Mouse (Mus musculus): ENCODE measurements around the gene Crip3. TPM values are rescaled to one million over a fixed set of nuclear protein-coding genes. Genes with fewer than 3 reads are reported as not detected.

The Crip3 gene
- 1 to 10 TPM; 4.7 to 4.8 TPM for total RNA-seq (2021)
- long read RNA-seq, partial matches to known transcripts, result 0 of 1 reads
- long read RNA-seq, other reads (novel, unspliced or antisense), result 1 of 1 reads

DNA sequence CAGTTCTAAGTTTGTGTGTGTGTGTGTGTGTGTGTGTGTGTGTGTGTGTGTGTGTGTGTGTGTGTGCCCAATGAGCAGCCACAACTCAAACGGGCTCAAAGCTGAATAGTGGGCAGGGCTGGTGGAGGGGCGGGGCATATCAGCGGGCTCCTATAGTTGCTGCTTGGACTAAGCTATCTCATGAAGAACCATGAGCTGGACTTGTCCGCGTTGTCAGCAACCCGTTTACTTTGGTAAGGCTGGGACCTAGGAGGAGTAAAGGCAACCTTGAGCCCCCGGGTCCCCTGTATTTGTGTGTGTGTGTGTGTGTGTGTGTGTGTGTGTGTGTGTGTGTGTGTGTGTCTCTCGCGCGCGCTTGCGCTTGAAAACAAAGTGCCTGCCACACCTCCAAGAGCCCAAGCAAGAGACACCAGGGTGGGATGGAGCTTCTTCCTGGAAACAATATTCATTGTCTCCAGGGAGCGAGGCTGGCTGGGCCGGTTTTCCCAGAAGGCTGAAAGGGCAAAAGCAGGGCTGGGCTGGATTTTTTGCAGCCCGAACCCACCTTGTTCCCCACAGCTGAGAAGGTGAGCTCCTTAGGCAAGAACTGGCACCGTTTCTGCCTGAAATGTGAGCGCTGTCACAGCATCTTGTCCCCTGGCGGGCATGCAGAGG is at the start of gene Crip3:
TSS of gene Crip3 (plus strand) at position 166 of the 654 bp plus-strand sequence.
- DNase-seq (ENCODE audit: low spot score in 2 of 2), result no peak

GRCm38 (mm10) chr17:46383294-46384060 is 45.2 kb upstream of the Crip3 start, which contains the start of gene Zfp318:
Gene Zfp318 (plus strand): TSS chr17:46383731.
- DNase-seq (ENCODE audit: low spot score in 2 of 2), result peak; percentile 96 to 98

DNA sequence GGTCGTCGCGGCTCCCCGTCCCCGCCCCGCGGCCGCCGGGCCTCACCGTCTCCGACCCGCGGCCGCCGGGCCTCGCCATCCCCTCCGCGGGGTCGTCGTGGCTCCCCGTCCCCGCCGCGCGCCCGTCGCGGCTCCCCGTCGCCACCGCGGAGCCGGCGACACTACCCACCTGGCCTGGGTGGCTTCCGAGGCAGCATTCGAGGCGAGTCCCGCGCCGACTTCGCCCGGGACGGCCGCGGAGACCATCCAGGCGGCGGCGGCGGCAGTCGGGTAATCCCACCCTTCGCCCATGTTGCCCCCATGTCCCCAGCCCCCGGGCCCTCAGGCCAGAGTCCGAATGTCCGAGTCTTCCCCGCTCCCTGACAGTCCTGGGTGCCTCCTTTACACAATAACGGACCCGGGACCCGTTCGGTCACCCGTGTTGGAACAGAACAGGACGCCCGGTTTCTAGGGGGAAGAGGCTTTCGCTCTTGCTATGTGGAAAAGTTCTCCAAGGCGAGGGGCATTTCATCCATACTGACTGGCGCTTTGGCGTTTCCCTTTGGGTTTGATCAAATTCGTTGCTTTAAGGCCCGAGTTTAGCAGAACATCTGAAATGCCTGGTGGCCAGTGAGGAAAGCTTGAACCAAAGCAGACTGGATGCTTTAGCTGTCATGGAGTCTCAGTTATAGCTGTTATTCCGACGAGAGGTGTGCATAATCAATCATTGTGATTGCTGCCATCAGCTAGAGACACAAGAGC is 44.5 kb upstream of the Crip3 start:
- DNase-seq (ENCODE audit: low spot score in 2 of 2), result peak in 1 of 2 experiments; percentile 29

GRCm38 (mm10) chr17:46388200-46388599 is 40.5 kb upstream of the Crip3 start:
- DNase-seq (ENCODE audit: low spot score in 2 of 2), result no peak

DNA sequence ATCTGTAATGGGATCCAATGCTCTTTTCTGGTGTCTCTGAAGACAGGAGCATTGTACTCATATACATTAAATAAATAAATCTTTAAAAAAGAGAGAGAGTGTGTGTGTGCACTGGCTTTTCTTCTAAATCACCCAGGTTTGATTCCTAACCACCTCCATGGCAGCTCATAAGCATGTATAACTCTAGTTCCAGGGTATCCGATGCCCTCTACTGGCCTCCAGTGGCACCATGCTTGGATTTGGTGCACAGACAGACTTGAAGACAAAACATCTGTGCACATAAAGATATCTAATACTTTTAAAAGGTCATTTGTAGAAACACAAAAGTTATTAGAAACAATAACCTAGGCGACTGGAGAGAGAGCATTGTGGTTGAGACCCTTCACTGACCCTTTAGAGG is 35.7 kb upstream of the Crip3 start:
- DNase-seq (ENCODE audit: low spot score in 2 of 2), result peak in 1 of 2 experiments; percentile 54

DNA sequence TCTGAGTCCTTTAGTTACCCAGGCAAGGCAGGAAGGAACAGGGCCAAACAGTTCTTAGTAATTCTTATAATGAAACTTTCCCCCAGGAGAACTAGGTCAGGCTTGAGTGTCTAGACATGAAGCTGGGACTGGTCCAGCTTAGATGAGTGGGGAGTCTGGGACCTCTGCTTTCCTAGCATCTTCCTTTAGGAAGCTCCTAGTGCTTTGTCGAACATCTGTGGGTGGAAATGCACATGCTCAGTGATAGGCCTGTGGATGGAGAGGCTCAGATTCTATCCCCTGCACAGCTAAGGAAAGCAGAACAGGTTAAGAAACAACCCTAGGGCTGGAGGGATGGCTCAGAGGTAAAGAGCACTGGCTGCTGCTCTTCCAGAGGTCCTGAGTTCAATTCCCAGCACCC is 34.1 kb upstream of the Crip3 start:
- no peak for DNase-seq (ENCODE audit: low spot score in 2 of 2)

DNA sequence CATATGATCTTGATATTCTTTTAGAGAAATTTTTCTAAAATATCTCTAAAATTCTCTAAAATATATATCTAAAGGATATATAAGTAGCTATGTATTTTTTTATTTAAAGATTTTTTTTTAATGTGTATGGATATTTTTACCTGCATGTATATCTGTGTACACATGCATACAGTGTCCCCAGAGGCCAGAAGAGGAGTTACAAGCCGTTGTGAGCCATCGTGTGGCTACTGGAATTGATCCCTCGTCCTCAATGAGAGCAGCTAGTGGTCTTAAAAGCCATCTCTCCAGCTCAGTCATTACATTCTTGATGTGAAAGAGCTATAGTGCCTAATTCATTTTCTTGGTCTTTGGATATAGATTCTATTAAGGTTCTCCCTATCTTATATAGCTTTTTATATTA is 20.2 kb upstream of the Crip3 start:
- DNase-seq (ENCODE audit: low spot score in 2 of 2), result no peak

GRCm38 (mm10) chr17:46418628-46419027 is 10.1 kb upstream of the Crip3 start:
- no peak for DNase-seq (ENCODE audit: low spot score in 2 of 2)

DNA sequence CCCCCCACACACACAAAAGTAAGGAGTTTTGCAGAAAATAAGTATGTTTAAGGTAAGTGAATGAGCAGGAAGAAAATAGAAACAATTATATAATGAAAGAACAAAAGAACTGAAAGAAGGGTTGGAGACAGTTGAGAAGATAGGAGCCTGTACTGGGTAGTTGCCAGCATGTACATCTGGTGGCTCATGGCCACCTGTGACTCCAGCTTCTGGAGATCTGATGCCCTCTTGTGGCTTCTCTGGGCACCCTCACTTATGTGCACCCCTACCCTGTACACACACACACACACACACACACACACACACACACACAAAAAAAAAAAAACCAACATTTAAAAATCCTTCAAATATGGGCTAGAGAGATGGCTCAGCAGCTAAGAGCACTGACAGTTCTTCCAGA is 9.0 kb upstream of the Crip3 start:
- no peak for DNase-seq (ENCODE audit: low spot score in 2 of 2)

GRCm38 (mm10) chr17:46426496-46426895 is 2.2 kb upstream of the Crip3 start:
- no peak for DNase-seq (ENCODE audit: low spot score in 2 of 2)

DNA sequence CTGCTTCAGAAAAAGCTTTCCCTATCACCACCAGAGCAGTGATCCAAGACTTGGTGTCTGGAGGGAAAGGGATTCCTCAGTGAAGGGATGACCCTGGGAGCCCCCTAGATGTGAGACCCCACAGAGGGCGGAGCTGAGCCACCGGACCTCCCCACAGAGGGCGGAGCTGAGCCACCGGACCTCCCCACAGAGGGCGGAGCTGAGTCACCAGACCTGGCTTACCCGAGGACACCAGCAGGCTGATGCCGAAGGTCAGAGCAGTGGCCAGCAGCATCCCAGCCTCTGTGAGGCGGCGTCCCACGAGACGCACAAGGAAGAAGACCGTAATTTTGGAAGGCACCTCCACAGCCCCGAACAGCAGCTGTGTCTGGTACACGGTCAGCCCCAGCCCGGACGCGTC is 4.9 kb downstream of the Crip3 start:
- no peak for DNase-seq (ENCODE audit: low spot score in 2 of 2)

- no peak for DNase-seq (ENCODE audit: low spot score in 2 of 2)
Observed at GRCm38 (mm10) chr17:46436672-46437366, 8.1 kb downstream of the Crip3 start.

DNA sequence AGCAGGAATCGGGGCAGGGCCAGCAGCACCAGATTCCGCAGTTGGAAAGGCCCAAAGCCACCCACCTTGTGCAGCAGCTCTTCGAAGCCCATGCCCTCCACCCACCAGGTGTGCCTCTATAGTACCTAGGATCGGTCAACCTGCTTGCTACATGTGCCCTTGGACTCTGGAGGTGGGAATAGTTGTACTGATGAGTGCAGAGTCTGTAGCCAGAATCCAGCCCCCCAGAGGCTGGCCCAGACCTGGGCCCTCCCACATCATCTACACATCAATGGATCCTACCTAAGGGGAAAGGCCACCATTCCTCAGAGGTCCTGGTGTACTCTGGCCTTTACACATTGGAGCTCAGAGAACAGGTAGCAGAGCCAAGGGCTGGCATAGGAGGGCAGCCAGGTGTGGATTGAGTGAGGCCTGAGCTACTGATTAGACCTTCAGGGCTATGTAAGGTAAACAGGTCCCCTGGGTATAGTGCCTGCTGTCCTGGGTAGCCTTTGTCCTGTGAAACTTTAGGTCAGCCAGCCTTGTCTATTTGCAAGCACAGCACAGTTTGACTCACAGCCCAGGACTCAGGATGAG is 9.7 kb downstream of the Crip3 start, which contains the start of gene Slc22a7:
TSS of gene Slc22a7 (minus strand) at position 160 of the 576 bp plus-strand sequence.
- no peak for DNase-seq (ENCODE audit: low spot score in 2 of 2)

DNA sequence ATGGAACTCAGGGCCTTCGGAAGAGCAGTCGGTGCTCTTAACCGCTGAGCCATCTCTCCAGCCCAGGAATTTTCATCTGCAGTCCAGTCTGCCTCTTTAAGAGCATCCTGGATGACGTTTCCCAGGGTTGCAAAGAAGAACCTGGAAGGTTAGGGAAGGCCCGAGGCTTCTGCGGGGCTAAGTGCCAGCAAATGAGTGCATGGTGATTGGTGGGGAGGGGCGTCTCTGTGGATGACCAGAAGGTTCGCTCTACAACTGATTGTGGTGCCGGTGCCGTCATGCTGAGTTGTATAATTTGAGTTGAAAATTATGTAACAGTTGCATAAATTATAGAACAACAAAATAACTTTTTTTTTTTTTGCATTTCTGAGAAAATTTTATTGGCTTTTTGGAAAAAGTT is 10.4 kb downstream of the Crip3 start:
- DNase-seq (ENCODE audit: low spot score in 2 of 2), result no peak

GRCm38 (mm10) chr17:46444839-46445579 is 16.3 kb downstream of the Crip3 start:
- no peak for DNase-seq (ENCODE audit: low spot score in 2 of 2)

GRCm38 (mm10) chr17:46446264-46446663 is 17.5 kb downstream of the Crip3 start:
- DNase-seq (ENCODE audit: low spot score in 2 of 2), result no peak

DNA sequence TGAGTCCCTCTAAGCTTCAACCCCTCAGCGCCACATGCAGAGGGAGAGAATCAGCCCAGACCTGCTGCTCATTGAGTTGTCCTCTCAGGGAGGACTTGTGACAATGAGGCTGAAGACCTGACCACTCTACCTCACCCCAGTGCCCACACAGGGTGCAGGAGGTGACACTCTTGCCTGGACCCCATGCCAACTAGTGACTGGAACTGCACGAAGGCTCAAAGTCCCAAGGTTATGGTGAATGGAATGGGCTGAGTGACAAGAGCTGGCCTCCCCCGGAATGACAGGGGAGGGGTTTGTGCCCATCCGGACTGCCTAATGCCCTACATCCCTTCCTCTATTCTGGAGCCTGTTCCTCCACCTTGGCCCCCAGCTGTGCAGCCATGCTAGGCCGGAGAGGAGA is 24.0 kb downstream of the Crip3 start:
- DNase-seq (ENCODE audit: low spot score in 2 of 2), result no peak

- no peak for DNase-seq (ENCODE audit: low spot score in 2 of 2)
Observed at GRCm38 (mm10) chr17:46453302-46453948, 24.7 kb downstream of the Crip3 start.

DNA sequence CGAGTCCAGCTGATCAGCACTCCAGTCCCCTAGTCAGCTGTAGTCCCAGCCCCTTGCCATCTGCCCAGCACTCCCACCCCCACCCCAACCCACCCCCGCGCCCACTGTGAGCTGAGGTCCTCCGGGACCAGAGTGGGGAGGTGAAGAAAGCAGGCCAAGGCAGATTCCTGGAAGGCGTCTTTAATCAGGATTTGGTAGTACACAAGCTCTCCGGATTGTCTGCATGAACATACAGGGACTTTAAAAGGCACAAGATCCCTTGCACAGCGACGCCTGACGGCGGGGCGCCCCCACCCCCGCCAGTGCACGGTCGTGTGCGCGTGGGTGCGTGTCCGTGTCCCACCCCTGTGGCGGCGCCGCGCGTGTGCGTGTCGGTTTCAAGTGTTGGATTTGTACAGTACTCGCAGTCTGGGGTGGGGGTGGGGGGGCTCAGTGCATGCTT is 25.3 kb downstream of the Crip3 start:
- peak in 1 of 2 experiments; percentile 25 for DNase-seq (ENCODE audit: low spot score in 2 of 2)
